Mouse (Mus musculus) macrophage (primary cell): ENCODE results near the gene Mfsd10. TPM values are rescaled to one million over a fixed set of nuclear protein-coding genes. Genes with fewer than 3 reads are reported as not detected.
"Not testable (repeated sequence)": the region's sequence is repeated elsewhere in the genome, so short reads cannot be mapped to it uniquely, and the experiment has no call there.

ENCODE experiments used
- H3K27ac ChIP-seq: fragments of 350-480 bp; formaldehyde crosslinking; 2 replicates; pipeline ENCODE4 v1.9.0; 2021
- H3K36me3 ChIP-seq: fragments of 350-480 bp; formaldehyde crosslinking; 2 replicates; pipeline ENCODE4 v1.9.0; 2021; ENCODE audit errors: inconsistent target
- H3K4me3 ChIP-seq: fragments of 350-480 bp; formaldehyde crosslinking; 2 replicates; pipeline ENCODE4 v1.9.0; 2021; ENCODE audit errors: inconsistent target
- H3K79me2 ChIP-seq: fragments of 350-480 bp; formaldehyde crosslinking; 2 replicates; pipeline ENCODE4 v1.9.0; 2021; ENCODE audit errors: inconsistent target
- WGBS: methylation state at CpG from one replicate; pipeline ENCODE4 v1.1.7; 2026; ENCODE audit warnings: inconsistent platforms; ENCODE audit not compliant: missing documents; 5-methylcytosine and 5-hydroxymethylcytosine counted together
- polyA plus RNA-seq: library from polyadenylated mRNA; stranded (reverse); fragments of 250-400 nt; gene quantifications from 3 replicates; pipeline ENCODE4 v1.2.4, GENCODE M21; 2018; ENCODE audit warnings: inconsistent platforms

Gene Mfsd10
- polyA plus RNA-seq, 1 experiment from 2014 or later, result 19.4 TPM

DNA sequence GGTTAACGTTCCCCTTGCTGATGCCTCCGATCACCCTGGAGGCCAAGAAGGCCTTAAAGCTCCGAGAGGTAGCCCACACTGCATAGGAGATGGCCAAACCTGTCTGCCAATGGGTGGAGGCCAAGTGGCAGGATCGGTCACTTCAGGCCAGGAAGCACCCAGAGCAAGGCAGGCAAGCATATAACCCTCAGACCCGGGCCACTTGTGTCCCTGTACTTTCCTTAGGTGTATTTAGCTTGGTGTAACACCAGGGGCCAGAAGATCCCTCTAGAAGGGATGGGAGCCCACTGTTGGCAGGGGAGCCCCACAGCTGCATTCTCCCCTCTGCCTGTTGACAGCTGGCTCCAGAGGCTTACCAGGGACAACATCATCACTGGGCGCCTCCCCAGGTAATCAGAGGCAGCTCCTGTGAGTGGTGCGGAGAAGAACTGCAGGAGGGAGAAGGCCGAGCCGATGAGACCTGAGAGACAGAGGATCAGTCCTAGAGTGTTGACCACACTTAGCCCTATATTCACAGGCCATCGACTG, 1.3 kb downstream of the Mfsd10 start:
- Histone ChIP-seq H3K36me3 (peaks cover 50% of the 10 kb centered on the region), H3K4me3 (peak overlapping the region; percentile 88), H3K79me2 (peaks cover 12% of the 10 kb centered on the region; the same call in 1 of the 2 replicates), H3K27ac (peak overlapping the region; percentile 76; the same call in 1 of the 2 replicates)
- 88% methylated on average over 10 of the region's 10 CpGs for WGBS

DNA sequence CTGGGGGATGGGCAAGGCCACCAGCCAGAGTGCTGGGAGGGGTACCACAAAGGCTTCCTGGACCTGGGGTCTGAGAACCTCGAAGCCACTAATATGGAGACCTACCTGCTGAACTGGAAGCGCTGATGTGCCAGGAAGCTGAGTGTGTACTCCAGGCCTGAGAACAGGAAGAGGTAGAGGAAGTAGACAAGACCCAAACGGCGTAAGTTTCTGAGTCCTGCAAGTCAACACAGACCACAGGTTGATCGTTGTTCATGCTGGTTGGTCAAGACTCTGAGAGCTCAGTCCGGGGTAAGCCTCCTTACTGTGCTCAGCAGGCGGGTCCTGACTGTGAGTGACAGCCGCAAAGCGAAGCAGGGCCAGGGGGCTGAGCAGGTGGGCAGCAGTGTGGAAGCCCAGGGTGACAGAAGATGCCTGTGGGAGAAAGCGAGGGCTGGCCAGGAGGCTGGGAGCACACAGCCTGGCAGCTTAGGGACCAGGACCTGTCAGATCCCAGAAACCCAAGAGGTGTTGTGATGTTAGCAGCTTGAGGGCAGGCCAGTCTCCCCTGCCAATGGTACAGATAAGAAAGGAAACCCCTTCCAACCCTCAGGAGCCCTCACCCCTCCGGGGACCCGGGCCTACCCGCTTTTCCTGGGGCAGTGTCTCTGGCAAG, 2.1 kb downstream of the Mfsd10 start:
- Histone ChIP-seq H3K27ac (0 out of 2 replicates have a peak overlapping the region, but pooled peaks have one; percentile 5), H3K79me2 (peaks cover 12% of the 10 kb centered on the region; the same call in 1 of the 2 replicates), H3K4me3 (no peak overlapping the region), H3K36me3 (peaks cover 50% of the 10 kb centered on the region)
- 39% methylated on average over 13 of the region's 13 CpGs for WGBS

DNA sequence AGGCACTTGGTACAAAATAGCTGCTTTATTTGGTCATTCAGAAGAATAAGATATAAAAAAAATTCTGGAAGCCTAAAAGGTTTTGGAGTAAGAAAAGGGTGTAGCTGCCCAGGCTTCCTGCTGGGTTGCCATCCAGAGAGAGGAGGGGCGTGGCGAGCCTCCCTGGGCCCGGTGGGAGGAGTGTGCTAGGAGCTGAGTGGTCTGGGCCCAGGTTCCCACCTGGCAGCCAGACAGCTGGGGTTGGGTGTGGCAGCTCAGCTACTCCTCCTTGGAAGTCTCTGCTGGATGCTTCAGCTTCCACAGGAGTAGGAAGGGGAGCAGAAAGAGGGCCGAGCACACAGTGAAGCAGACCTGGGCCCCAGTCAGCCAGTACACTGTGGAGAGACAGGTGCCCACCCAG, 3.4 kb downstream of the Mfsd10 start:
- H3K79me2 ChIP-seq, result peaks cover 12% of the 10 kb centered on the region; the same call in 1 of the 2 replicates
- 82% methylated on average over 2 of the region's 4 CpGs for WGBS
- H3K4me3 ChIP-seq, result no peak overlapping the region
- no peak overlapping the region for H3K27ac ChIP-seq
- peaks cover 51% of the 10 kb centered on the region for H3K36me3 ChIP-seq

DNA sequence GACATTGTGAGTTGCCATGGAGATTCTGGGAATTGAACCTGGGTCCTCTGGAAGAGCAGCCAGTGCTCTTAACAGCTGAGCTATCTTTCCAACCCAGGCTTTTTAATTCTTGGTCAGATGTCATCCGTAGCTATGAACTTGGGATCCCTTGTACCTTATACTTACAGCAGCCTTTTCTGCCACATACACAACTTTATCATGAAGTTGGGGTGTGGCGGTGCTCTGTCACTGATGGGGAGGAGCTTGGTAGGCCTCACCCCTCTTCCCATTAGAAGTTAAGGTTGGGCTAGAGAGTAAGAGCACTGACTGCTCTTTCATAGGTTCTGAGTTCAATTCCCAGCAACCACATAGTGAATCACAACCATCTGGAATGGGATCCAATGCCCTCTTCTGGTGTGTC, 4.0 kb downstream of the Mfsd10 start:
- Histone ChIP-seq H3K4me3 (no peak overlapping the region), H3K79me2 (peaks cover 12% of the 10 kb centered on the region; the same call in 1 of the 2 replicates), H3K27ac (no peak overlapping the region), H3K36me3 (peaks cover 53% of the 10 kb centered on the region)
- WGBS, result 94% methylated on average over 2 of the region's 2 CpGs

DNA sequence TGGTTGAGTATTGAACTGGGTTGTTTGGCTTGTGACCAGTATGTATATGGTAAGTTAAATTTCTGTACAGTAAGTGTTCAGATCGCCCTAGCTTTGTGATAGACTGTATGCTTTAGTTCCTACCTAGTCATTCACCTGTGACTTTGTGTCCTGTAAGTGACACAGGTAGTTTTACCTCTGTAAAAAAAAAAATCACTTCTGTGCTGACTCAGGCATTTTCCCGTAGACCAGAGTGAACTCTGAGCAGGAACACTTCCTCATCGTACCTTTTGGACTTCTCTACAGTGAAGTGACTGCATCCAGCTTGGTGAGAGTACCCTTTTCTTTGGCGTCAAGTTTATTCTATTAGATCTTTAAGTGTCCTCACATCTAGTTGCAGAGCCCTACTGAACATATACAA, 27.0 kb downstream of the Mfsd10 start:
- Histone ChIP-seq H3K4me3 (no peak overlapping the region), H3K36me3 (peaks cover 71% of the 10 kb centered on the region), H3K27ac (no peak overlapping the region), H3K79me2 (no peaks in the 10 kb centered on the region)
- WGBS, result 76% methylated on average over 4 of the region's 4 CpGs

DNA sequence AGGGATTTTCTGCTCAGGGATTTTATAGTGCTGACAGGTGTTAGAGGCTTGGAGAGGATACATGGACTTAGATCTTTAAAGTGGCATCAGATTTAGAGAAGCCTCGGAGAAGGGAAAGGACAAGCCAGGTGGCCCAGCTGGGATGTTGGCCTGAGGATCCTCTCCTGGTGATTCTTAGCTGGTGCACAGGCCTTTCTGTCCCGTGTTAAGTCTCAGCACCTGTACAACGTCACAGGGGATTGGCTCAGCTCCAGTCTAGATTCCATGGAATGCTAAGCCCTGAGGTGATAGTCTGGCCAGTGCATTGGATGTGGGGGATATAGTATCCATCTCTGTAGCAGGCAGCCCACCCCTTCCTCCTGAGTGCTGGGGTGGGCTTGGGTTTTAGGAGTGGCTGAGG, 28.8 kb downstream of the Mfsd10 start:
- 90% methylated on average over 3 of the region's 3 CpGs for WGBS
- Histone ChIP-seq H3K36me3 (peaks cover 62% of the 10 kb centered on the region), H3K79me2 (no peaks in the 10 kb centered on the region), H3K4me3 (no peak overlapping the region), H3K27ac (no peak overlapping the region)

DNA sequence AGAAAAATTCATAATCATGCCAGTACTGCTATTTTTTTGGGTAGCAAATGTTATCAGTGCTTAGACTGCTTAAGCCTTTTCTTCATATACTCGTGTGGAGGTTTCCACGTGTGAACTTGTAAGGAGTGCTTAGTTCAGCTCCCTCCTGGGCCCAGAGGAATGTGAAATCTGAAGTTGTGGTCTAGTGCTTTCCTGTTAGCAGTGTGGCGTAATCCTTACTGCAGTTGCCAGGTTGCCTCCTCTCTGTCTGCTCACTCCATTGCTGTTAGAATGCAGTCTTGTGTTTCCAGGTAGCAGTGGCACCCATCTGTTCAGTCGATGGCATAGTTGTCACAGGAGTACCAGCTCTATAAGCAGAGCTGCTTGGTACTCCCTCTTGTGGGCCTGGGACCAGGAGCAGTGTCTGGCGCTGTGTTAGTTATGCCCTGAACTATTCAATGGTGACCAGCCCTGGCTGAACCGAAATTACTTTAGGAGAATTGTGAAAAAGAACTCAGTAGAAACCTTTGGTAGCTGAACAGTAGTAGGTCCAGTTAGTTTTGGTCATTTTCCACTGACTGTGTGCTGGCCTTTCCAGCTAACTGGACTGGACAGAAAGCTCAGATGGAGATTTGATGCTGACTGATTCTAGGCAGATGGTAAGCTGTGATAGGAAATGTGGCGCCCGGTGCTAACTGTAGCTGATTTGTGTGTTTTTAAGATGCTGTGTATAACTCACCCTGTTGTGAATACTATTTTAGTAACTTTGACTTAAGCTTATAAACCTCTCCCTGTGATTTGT, 29.7 kb downstream of the Mfsd10 start:
- no peak overlapping the region for H3K27ac ChIP-seq
- peaks cover 65% of the 10 kb centered on the region for H3K36me3 ChIP-seq
- no peak overlapping the region for H3K4me3 ChIP-seq
- 60% methylated on average over 8 of the region's 8 CpGs for WGBS
- no peaks in the 10 kb centered on the region; the same call in 1 of the 2 replicates for H3K79me2 ChIP-seq

DNA sequence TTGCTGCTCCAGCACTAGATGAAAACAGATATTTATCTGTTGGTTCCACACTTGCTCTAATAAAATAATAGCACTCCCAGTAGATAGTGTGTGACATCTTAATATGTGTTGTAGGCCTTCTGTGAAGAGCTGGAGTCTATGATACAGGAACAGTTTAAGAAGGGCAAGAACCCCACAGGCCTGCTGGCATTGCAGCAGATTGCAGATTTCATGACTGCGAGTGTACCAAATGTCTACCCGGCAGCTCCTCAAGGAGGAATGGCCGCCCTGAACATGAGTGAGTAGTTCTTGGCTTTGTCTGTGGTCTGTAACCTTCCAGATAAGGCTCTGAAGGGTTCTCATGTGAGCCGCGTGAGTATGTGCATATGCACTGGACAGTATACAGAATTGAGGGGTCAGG, 32.4 kb downstream of the Mfsd10 start:
- Histone ChIP-seq H3K4me3 (no peak overlapping the region), H3K79me2 (no peaks in the 10 kb centered on the region; the same call in 1 of the 2 replicates), H3K27ac (no peak overlapping the region), H3K36me3 (peaks cover 65% of the 10 kb centered on the region)
- WGBS, result 98% methylated on average over 5 of the region's 5 CpGs

DNA sequence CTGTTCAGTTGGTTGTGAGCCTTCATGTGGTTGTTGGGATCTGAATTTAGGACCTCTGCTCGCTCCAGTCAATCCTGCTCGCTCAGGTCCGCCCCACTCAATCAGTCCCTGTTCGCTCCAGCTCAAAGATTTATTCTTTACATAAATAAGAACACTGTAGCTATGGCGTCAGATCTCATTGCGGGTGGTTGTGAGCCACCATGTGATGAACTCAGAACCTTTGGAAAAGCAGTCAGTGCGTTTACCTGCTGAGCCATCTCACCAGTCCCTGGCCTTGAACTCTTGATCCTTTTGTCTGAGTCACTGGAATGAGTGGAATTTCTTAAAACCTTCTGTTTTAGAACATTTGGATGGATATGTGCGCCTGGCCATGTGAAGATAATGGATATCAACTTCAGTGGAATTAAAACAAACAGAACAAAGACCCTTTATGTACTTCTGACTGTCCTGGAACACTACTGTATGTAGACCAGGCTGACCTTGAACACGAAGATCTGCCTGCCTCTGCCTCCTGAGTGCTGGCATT, 43.7 kb downstream of the Mfsd10 start:
- peaks cover 84% of the 10 kb centered on the region for H3K79me2 ChIP-seq
- H3K27ac ChIP-seq, result no peak overlapping the region
- H3K36me3 ChIP-seq, result peaks cover 8% of the 10 kb centered on the region; the same call in 1 of the 2 replicates
- WGBS, result 96% methylated on average over 9 of the region's 9 CpGs
- no peak overlapping the region for H3K4me3 ChIP-seq

DNA sequence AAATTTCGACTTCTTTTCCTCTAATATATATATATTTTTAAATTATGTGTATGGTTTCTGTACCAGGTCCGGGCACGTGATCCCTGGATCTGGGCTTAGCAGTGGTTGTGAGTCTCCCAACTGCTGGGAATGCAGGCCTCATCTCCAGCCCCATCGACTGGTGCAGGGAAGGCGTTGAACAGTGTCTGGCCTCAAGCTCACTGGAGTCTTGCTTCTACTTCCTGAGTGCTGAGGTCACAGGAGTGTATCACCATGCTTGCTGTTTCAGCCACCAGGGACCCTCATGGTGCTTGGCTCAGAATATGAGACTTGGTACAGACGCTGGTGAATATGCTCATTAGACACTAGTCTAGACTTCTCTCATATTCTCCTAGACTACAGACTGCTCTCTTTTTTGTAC, 44.3 kb downstream of the Mfsd10 start:
- WGBS, result 86% methylated on average over 6 of the region's 6 CpGs

DNA sequence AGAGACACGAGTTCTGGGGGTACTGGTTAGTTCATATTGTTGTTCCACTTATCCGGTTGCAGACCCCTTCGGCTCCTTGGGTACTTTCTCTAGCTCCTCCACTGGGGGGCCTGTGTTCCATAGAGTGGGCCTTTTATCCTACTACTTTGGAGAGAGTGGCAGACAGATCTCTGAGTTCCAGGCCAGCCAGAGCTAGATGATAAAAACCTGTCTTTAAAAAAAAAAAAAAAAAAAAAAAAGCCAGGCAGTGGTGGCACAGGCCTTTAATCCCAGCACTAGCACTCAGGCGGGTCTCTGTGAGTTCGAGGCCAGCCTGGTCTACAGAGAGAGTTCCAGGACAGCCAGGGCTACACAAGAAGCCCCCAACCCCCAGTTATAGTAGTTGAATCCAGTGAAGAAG, 44.8 kb downstream of the Mfsd10 start:
- H3K36me3 ChIP-seq, H3K27ac ChIP-seq, H3K4me3 ChIP-seq: not testable (repeated sequence)
- WGBS, result 98% methylated on average over 5 of the region's 5 CpGs
- peaks cover 90% of the 10 kb centered on the region for H3K79me2 ChIP-seq

More for the DNA sequence above, 44.3 kb downstream of the Mfsd10 start:
- Histone ChIP-seq H3K36me3 (peaks cover 2% of the 10 kb centered on the region; the same call in 1 of the 2 replicates), H3K27ac (no peak overlapping the region), H3K79me2 (peaks cover 90% of the 10 kb centered on the region), H3K4me3 (no peak overlapping the region)

DNA sequence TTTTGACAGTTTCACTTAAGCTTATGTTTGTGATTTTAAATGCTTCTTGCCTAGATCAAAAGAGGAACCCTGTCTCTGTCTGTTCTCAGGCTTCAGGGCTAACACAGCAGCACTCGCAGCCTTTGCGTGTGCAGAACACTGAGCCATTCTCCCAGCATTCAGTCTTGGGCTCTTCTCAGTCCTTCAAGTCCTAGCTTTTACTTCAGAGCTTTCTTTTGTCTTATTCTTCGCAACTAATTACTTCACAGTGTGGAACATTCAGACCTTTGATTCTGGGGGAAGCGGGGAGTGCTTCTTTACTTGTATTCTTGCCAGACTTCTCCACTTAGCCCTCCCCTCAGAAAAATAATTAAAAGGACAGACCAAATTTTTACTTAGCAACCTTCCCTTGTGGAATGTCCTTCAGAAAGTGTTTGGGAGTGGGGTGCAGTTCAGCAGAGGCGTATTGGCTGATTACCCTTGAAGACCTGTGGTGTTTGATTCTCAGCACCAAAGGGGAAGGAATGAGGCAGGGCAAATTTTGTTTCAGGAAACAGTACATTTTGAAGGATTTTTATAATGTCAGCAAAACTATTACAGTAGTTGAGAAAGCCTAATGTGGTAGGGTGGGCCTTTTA, 45.5 kb downstream of the Mfsd10 start:
- peaks cover 90% of the 10 kb centered on the region for H3K79me2 ChIP-seq
- 80% methylated on average over 5 of the region's 5 CpGs for WGBS
- no peak overlapping the region for H3K4me3 ChIP-seq
- H3K36me3 ChIP-seq, result no peaks in the 10 kb centered on the region
- no peak overlapping the region for H3K27ac ChIP-seq

DNA sequence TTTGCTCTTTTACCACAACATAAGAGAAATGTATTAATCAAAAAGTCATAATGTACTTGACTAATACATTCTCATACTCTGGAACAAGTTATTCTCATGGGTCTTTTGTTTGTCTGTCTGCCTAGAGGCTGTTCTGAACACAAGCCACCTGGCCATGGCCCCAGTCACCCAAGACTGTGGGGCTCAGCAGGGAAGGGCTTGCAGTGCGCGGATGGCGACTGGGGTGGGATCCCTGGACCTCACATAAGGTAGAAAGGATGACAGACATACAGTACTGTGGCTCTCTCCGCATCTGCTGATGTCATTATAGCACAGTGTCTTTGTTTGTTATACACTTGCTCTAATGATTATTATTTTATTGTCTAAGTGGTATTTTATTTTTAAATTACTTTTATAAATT, 46.3 kb downstream of the Mfsd10 start:
- Histone ChIP-seq H3K36me3 (no peaks in the 10 kb centered on the region), H3K4me3 (no peak overlapping the region), H3K79me2 (peaks cover 90% of the 10 kb centered on the region), H3K27ac (no peak overlapping the region)
- WGBS, result 96% methylated on average over 4 of the region's 4 CpGs

DNA sequence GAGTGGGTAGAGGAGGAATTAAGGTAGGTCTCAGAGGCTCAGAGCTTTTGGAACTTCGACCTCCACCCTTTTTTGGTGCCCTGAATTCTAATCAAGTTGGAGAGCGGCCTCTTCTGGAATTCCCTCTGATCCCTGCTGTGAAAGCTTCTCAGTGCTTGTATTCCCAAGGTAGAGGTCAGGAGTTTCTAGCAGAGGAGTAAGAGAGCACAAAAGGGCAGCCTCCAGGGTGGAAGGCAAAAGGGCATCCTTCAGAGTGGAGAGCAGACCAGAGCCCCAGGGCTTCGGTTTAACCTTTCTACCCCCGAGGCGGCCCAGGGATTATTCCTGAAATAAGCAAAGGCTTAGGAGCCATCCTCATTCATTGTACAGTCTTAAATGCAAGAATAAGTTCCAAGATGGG, 47.0 kb downstream of the Mfsd10 start:
- no peak overlapping the region for H3K4me3 ChIP-seq
- H3K27ac ChIP-seq, result no peak overlapping the region
- H3K79me2 ChIP-seq, result peaks cover 90% of the 10 kb centered on the region
- H3K36me3 ChIP-seq, result no peaks in the 10 kb centered on the region
- 82% methylated on average over 5 of the region's 5 CpGs for WGBS
